Mouse (Mus musculus) CH12.LX (cell line): ENCODE data around the gene Ccdc88a. TPM values are rescaled to one million over a fixed set of nuclear protein-coding genes. Genes with fewer than 3 reads are reported as not detected.

Experiments
- DNase-seq: peaks from one replicate; pipeline ENCODE4 v3.0.0-alpha.2; 2013; ENCODE audit errors: extremely low read depth
- H3K27ac ChIP-seq: 2 replicates; pipeline ENCODE4 v1.5.1; 2012; ENCODE audit warnings: low read depth, mild to moderate bottlenecking, control low read depth, moderate library complexity; ENCODE audit not compliant: insufficient read depth
- H3K27me3 ChIP-seq: replicated peaks from 2 replicates; pipeline ENCODE3; 2012; ENCODE audit warnings: inconsistent platforms
- H3K36me3 ChIP-seq, 2 experiments: replicated peaks in 1 of 2; 2 replicates each; pipeline versions ENCODE3 to v1.6.1; 2012; ENCODE audit warnings: inconsistent platforms in 1 of 2, low read length in 1 of 2, mild to moderate bottlenecking in 1 of 2, mixed read lengths in 1 of 2, moderate library complexity in 1 of 2; ENCODE audit not compliant: control insufficient read depth in 1 of 2, insufficient read depth in 1 of 2
- H3K4me1 ChIP-seq, 2 experiments: 2 replicates each; pipeline ENCODE4 v1.6.1; 2012; ENCODE audit warnings: inconsistent platforms in 1 of 2, moderate library complexity in 1 of 2; ENCODE audit not compliant: insufficient read depth in 2 of 2, control insufficient read depth in 1 of 2
- H3K4me2 ChIP-seq: 2 replicates; pipeline ENCODE4 v1.6.1; 2012; ENCODE audit warnings: low read depth, mild to moderate bottlenecking, control low read depth; ENCODE audit not compliant: poor library complexity, insufficient read depth, severe bottlenecking
- H3K4me3 ChIP-seq, 3 experiments: fragments of 150-350 bp in 1 of 3; sonication (generic) in 1 of 3; replicated peaks in 1 of 3; 2 replicates each; pipeline versions ENCODE3 to v1.5.1; 2011 to 2012; ENCODE audit warnings: low read depth in 2 of 3, low read length in 2 of 3, mild to moderate bottlenecking in 2 of 3, moderate library complexity in 2 of 3, control low read depth in 1 of 3, improper control_type of control experiment in 1 of 3, inconsistent platforms in 1 of 3, mixed read lengths in 1 of 3; ENCODE audit not compliant: poor library complexity in 1 of 3
- H3K79me2 ChIP-seq: replicated peaks from 2 replicates; pipeline ENCODE4 v1.6.1; 2012; ENCODE audit warnings: mild to moderate bottlenecking, moderate library complexity; ENCODE audit not compliant: control insufficient read depth, poor library complexity, insufficient read depth, severe bottlenecking; ENCODE audit errors: extremely low read depth
- H3K9ac ChIP-seq: 2 replicates; pipeline ENCODE4 v1.6.1; 2012; ENCODE audit warnings: low read depth, mild to moderate bottlenecking, control low read depth, moderate library complexity; ENCODE audit not compliant: insufficient read depth
- H3K9me3 ChIP-seq: replicated peaks from 2 replicates; pipeline ENCODE3; 2012; ENCODE audit warnings: low read length, inconsistent platforms, mixed read lengths
- CHD1 ChIP-seq: IDR thresholded peaks from 2 replicates; pipeline ENCODE4 v1.6.1; 2012; ENCODE audit warnings: low read depth, low read length, improper control_type of control experiment, inconsistent platforms
- CHD2 ChIP-seq: IDR thresholded peaks from 2 replicates; pipeline ENCODE4 v1.6.1; 2011; ENCODE audit warnings: low read length, improper control_type of control experiment
- E2F4 ChIP-seq: IDR thresholded peaks from 2 replicates; pipeline ENCODE4 v1.6.1; 2011; ENCODE audit warnings: low read depth, low read length, improper control_type of control experiment; ENCODE audit not compliant: insufficient replicate concordance
- ELF1 ChIP-seq: IDR thresholded peaks from 2 replicates; pipeline ENCODE4 v1.6.1; 2014; ENCODE audit warnings: low read depth, mild to moderate bottlenecking, inconsistent platforms, low read length, improper control_type of control experiment
- ETS1 ChIP-seq: conservative IDR thresholded peaks from 2 replicates; pipeline ENCODE4 v1.6.1; 2012; ENCODE audit warnings: low read depth, mild to moderate bottlenecking, inconsistent platforms, low read length, improper control_type of control experiment, moderate library complexity
- GABPA ChIP-seq: IDR thresholded peaks from 2 replicates; pipeline ENCODE4 v1.6.1; 2012; ENCODE audit warnings: low read depth, low read length, improper control_type of control experiment, inconsistent platforms; ENCODE audit not compliant: insufficient replicate concordance
- HCFC1 ChIP-seq: IDR thresholded peaks from 2 replicates; pipeline ENCODE4 v1.6.1; 2012; ENCODE audit warnings: low read depth, mild to moderate bottlenecking, inconsistent platforms, low read length, improper control_type of control experiment
- IRF4 ChIP-seq: IDR thresholded peaks from 2 replicates; pipeline ENCODE4 v1.6.1; 2014; ENCODE audit warnings: low read depth, mild to moderate bottlenecking, inconsistent platforms, low read length, improper control_type of control experiment
- JUN ChIP-seq: IDR thresholded peaks from 2 replicates; pipeline ENCODE4 v1.6.1; 2011; ENCODE audit warnings: low read depth, mild to moderate bottlenecking, low read length, improper control_type of control experiment, moderate library complexity; ENCODE audit not compliant: insufficient read depth
- JUND ChIP-seq: conservative IDR thresholded peaks from 2 replicates; pipeline ENCODE4 v1.6.1; 2011; ENCODE audit warnings: low read depth, low read length, improper control_type of control experiment
- KAT2A ChIP-seq: IDR thresholded peaks from 2 replicates; pipeline ENCODE4 v1.6.1; 2012; ENCODE audit warnings: low read length, improper control_type of control experiment, inconsistent platforms; ENCODE audit not compliant: insufficient replicate concordance
- MAFK ChIP-seq: IDR thresholded peaks from 2 replicates; pipeline ENCODE4 v1.6.1; 2011; ENCODE audit warnings: low read length, improper control_type of control experiment; ENCODE audit not compliant: insufficient replicate concordance
- MAX ChIP-seq: IDR thresholded peaks from 2 replicates; pipeline ENCODE4 v1.6.1; 2011; ENCODE audit warnings: low read length, improper control_type of control experiment
- MAZ ChIP-seq: IDR thresholded peaks from 2 replicates; pipeline ENCODE4 v1.6.1; 2012; ENCODE audit warnings: low read depth, mild to moderate bottlenecking, inconsistent platforms, low read length, improper control_type of control experiment, moderate library complexity
- MEF2A ChIP-seq: IDR thresholded peaks from 2 replicates; pipeline ENCODE4 v1.6.1; 2014; ENCODE audit warnings: low read depth, mild to moderate bottlenecking, inconsistent platforms, low read length, improper control_type of control experiment, borderline replicate concordance
- MXI1 ChIP-seq: IDR thresholded peaks from 2 replicates; pipeline ENCODE4 v1.6.1; 2011; ENCODE audit warnings: mild to moderate bottlenecking, low read depth, low read length, improper control_type of control experiment
- MYC ChIP-seq: IDR thresholded peaks from 2 replicates; pipeline ENCODE4 v1.6.1; 2011; ENCODE audit warnings: low read depth, mild to moderate bottlenecking, improper control_type of control experiment, low read length
- NELFE ChIP-seq: IDR thresholded peaks from 2 replicates; pipeline ENCODE4 v1.6.1; 2011; ENCODE audit warnings: low read depth, low read length, improper control_type of control experiment
- PAX5 ChIP-seq: IDR thresholded peaks from 2 replicates; pipeline ENCODE4 v1.6.1; 2012; ENCODE audit warnings: low read length, inconsistent platforms, mixed read lengths
- POLR2A ChIP-seq: IDR thresholded peaks from 2 replicates; pipeline ENCODE4 v1.6.1; 2011; ENCODE audit warnings: low read depth, mild to moderate bottlenecking, improper control_type of control experiment, low read length
- POLR2AphosphoS2 ChIP-seq: IDR thresholded peaks from 2 replicates; pipeline ENCODE4 v1.6.1; 2011; ENCODE audit warnings: low read depth, low read length, improper control_type of control experiment
- RCOR1 ChIP-seq: conservative IDR thresholded peaks from 2 replicates; pipeline ENCODE4 v1.6.1; 2012; ENCODE audit warnings: low read depth, mild to moderate bottlenecking, inconsistent platforms, low read length, improper control_type of control experiment
- SMC3 ChIP-seq: IDR thresholded peaks from 2 replicates; pipeline ENCODE4 v1.6.1; 2011; ENCODE audit warnings: low read depth, low read length, improper control_type of control experiment
- TBP ChIP-seq: conservative IDR thresholded peaks from 2 replicates; pipeline ENCODE4 v1.6.1; 2011; ENCODE audit warnings: low read depth, low read length, improper control_type of control experiment
- UBTF ChIP-seq: IDR thresholded peaks from 2 replicates; pipeline ENCODE4 v1.6.1; 2012; ENCODE audit warnings: low read depth, mild to moderate bottlenecking, inconsistent platforms, low read length, improper control_type of control experiment, moderate library complexity
- USF1 ChIP-seq: IDR thresholded peaks from 2 replicates; pipeline ENCODE4 v1.6.1; 2014; ENCODE audit warnings: low read depth, mild to moderate bottlenecking, inconsistent platforms, low read length, improper control_type of control experiment
- USF2 ChIP-seq: conservative IDR thresholded peaks from 2 replicates; pipeline ENCODE4 v1.6.1; 2011; ENCODE audit warnings: low read depth, low read length, improper control_type of control experiment
- ZC3H11A ChIP-seq: IDR thresholded peaks from 2 replicates; pipeline ENCODE4 v1.6.1; 2012; ENCODE audit warnings: low read depth, mild to moderate bottlenecking, inconsistent platforms, low read length, improper control_type of control experiment
- ZKSCAN1 ChIP-seq: IDR thresholded peaks from 2 replicates; pipeline ENCODE4 v1.6.1; 2012; ENCODE audit warnings: low read depth, inconsistent platforms, low read length, improper control_type of control experiment, borderline replicate concordance
- ZMIZ1 ChIP-seq: IDR thresholded peaks from 2 replicates; pipeline ENCODE4 v1.6.1; 2012; ENCODE audit warnings: low read depth, mild to moderate bottlenecking, inconsistent platforms, low read length, improper control_type of control experiment
- dilution Hi-C: fragments of 300-500 bp; cut with MboI; formaldehyde crosslinking; loops from 2 replicates; pipeline ENCODE4 v1.14.3; 2020; ENCODE audit warnings: low sequenced_read_pairs; ENCODE audit not compliant: extremely low pct_unique_long_range_greater_than_20kb, extremely low pct_ligation_motif_present
- in situ Hi-C: fragments of 300-500 bp; cut with MboI; formaldehyde crosslinking; loops from 3 replicates; pipeline ENCODE4 v1.14.3; 2019; ENCODE audit warnings: low sequenced_read_pairs, low pct_ligation_motif_present, low pct_unique_long_range_greater_than_20kb, mixed read lengths
- polyA plus RNA-seq: library from polyadenylated mRNA; unstranded; fragments of >175 nt; gene quantifications from 2 replicates; pipeline ENCODE4 v1.2.1, GENCODE M21; 2012; ENCODE audit warnings: low read depth; ENCODE audit not compliant: insufficient read length
- total RNA-seq, 2 experiments: library from RNA; depleted of rRNA; stranded (reverse); fragments of 300-350 nt in 1 of 2; fragments of >200 nt in 1 of 2; gene quantifications; 2 replicates each; pipeline ENCODE4 v1.2.3; 2012 to 2014

The Ccdc88a gene
- total and polyA plus RNA-seq, 3 experiments = 13.7 to 26.1 (median 15.2) TPM

DNA sequence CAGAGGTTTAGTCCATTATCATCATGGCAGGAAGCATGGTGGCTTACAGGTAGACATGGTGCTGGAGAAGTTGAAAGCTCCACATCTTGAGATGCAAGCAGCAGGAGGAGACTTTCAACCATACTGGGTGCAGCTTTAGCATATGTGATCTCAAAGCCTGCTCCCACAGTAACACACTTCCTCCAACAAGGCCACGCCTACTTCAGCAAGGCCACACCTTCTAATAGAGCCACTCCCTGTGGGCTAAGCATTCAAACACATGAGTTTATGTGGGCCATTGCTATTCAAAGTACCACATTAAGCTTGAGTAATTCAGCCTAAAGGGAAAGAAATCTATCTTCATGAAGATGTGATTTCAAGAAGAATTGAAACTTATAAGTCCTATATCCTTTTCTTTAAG lies 119.7 kb downstream of the Ccdc88a start:
- Histone ChIP-seq H3K27ac (no peak overlapping the region), H3K4me2 (no peak overlapping the region), H3K4me3 (no peak overlapping the region), H3K79me2 (no peaks in the 10 kb centered on the region), H3K4me1 (no peaks in the 10 kb centered on the region), H3K9me3 (no peaks in the 10 kb centered on the region), H3K27me3 (no peaks in the 10 kb centered on the region), H3K9ac (no peak overlapping the region), H3K36me3 (peaks cover 25 to 58% of the 10 kb centered on the region in 2 experiments)
- dilution Hi-C loops = no loop called here
- DNase-seq = peak; percentile 18
- in situ Hi-C loops = no loop called here
- TF ChIP-seq POLR2AphosphoS2 = no peak
- TF ChIP-seq NELFE = no peak
- no peak for TF ChIP-seq ZC3H11A
- no peak for TF ChIP-seq E2F4
- no peak for TF ChIP-seq USF2
- TF ChIP-seq POLR2A = no peak
- TF ChIP-seq ZKSCAN1 = no peak
- no peak for TF ChIP-seq TBP
- TF ChIP-seq MAX = no peak
- TF ChIP-seq MAFK = no peak
- no peak for TF ChIP-seq MEF2A
- no peak for TF ChIP-seq CHD2
- no peak for TF ChIP-seq USF1
- no peak for TF ChIP-seq RCOR1
- no peak for TF ChIP-seq JUN
- TF ChIP-seq SMC3 = no peak
- no peak for TF ChIP-seq GABPA
- TF ChIP-seq CHD1 = no peak
- no peak for TF ChIP-seq ETS1
- no peak for TF ChIP-seq JUND

- no peak for TF ChIP-seq MYC
- TF ChIP-seq ZC3H11A = no peak
- no peak for TF ChIP-seq JUN
- TF ChIP-seq IRF4 = no peak
- no peak for TF ChIP-seq CHD2
- TF ChIP-seq KAT2A = no peak
- TF ChIP-seq USF1 = no peak
- no peak for TF ChIP-seq CHD1
- no peak for TF ChIP-seq USF2
- TF ChIP-seq PAX5 = no peak
- no peak for TF ChIP-seq HCFC1
- TF ChIP-seq ZMIZ1 = no peak
- TF ChIP-seq MAZ = no peak
- no peak for TF ChIP-seq JUND
- TF ChIP-seq ELF1 = no peak
- TF ChIP-seq MXI1 = no peak
- no peak for TF ChIP-seq UBTF
- H3K79me2 ChIP-seq = no peaks in the 10 kb centered on the region; the same call in 1 of the 2 replicates
- H3K4me1 ChIP-seq = no peaks in the 10 kb centered on the region
- dilution Hi-C loops (no loop called here), in situ Hi-C loops (no loop called here)
- no peak for DNase-seq
- H3K4me2 ChIP-seq = no peak overlapping the region
- H3K27ac ChIP-seq = no peak overlapping the region
- no peak overlapping the region for H3K9ac ChIP-seq
- H3K9me3 ChIP-seq = no peaks in the 10 kb centered on the region
- no peaks in the 10 kb centered on the region for H3K27me3 ChIP-seq
- H3K4me3 ChIP-seq = no peak overlapping the region
- peaks cover 30 to 58% of the 10 kb centered on the region in 2 experiments for H3K36me3 ChIP-seq
These were observed 123.5 kb downstream of the Ccdc88a start for GRCm38 (mm10) chr11:29496962-29497361.
